ENCODE assay signal across 32 mouse cellular contexts in the genomic region with DNA sequence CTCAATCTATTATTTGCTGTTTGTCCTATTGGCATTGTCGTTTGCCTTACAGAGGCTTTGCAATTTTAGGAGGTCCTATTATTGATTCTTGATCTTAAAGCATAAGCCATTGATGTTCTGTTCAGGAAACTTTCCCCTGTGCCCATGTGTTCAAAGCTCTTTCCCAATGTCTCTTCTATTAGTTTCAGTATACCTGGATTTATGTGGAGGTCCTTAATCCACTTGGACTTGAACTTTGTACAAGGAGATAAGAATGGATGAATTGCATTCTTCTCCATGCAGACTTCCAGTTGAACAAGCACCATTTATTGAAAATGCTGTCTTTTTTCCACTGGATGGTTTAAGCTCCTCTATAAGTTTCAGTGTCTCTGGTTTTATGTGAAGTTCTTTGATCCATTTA.
"Had no signal": no experiment of that assay in that cellular context is flagged by ENCODE, and none has a peak within 500 bp of the region (broad histone marks: within the 10 kb centered on the region; RNA-seq: fewer than 3 reads in every experiment).

No protein-coding gene starts in this region.

- H3K27me3 ChIP-seq: heart, embryonic 12.5 days; heart, embryonic 13.5 days; heart, embryonic 15.5 days; hindbrain, embryonic 12.5 days; hindbrain, embryonic 13.5 days; hindbrain, embryonic 15.5 days; kidney, embryonic 15.5 days had no signal

- H3K9ac ChIP-seq: heart, embryonic 12.5 days; heart, embryonic 13.5 days; heart, embryonic 15.5 days; hindbrain, embryonic 12.5 days; hindbrain, embryonic 13.5 days; hindbrain, embryonic 14.5 days; hindbrain, embryonic 15.5 days; kidney, embryonic 15.5 days had no signal

- DNase-seq: heart, postnatal 10 days; heart, postnatal 14 days; heart, postnatal 36 days; heart, postnatal 4 days; kidney, adult 11 months; kidney, adult 18-20 months; kidney, adult 2 months; kidney, adult 8-10 months; kidney, adult 9 months; kidney, postnatal 10 days; kidney, postnatal 25 days; kidney, postnatal 36 days; kidney, postnatal 4 days; layer of hippocampus, adult 9-11 months; layer of hippocampus, postnatal 36 days had no signal

- H3K36me3 ChIP-seq: heart, embryonic 10.5 days; heart, embryonic 12.5 days; heart, embryonic 13.5 days; heart, embryonic 15.5 days; hindbrain, embryonic 10.5 days; hindbrain, embryonic 12.5 days; hindbrain, embryonic 13.5 days; hindbrain, embryonic 15.5 days; kidney, embryonic 15.5 days had no signal

- H3K4me3 ChIP-seq: heart, embryonic 10.5 days; heart, embryonic 12.5 days; heart, embryonic 13.5 days; heart, embryonic 15.5 days; hindbrain, embryonic 10.5 days; hindbrain, embryonic 12.5 days; hindbrain, embryonic 13.5 days; hindbrain, embryonic 15.5 days; kidney, embryonic 15.5 days; layer of hippocampus, adult 2 months; left cerebral cortex, adult 2 months had no signal

- H3K27ac ChIP-seq: heart, embryonic 10.5 days; heart, embryonic 13.5 days; heart, embryonic 15.5 days; hindbrain, embryonic 10.5 days; hindbrain, embryonic 12.5 days; hindbrain, embryonic 13.5 days; hindbrain, embryonic 14.5 days; hindbrain, embryonic 15.5 days; hindbrain, postnatal 0 days; kidney, embryonic 15.5 days; kidney, postnatal 0 days; layer of hippocampus, adult 2 months; left cerebral cortex, adult 2 months had no signal

- H3K4me1 ChIP-seq: heart, embryonic 10.5 days; heart, embryonic 12.5 days; heart, embryonic 13.5 days; hindbrain, embryonic 10.5 days; hindbrain, embryonic 12.5 days; hindbrain, embryonic 15.5 days; kidney, embryonic 15.5 days had no signal

- H3K4me2 ChIP-seq: heart, embryonic 11.5 days; heart, embryonic 12.5 days; heart, embryonic 13.5 days; heart, embryonic 15.5 days; hindbrain, embryonic 12.5 days; hindbrain, embryonic 13.5 days; hindbrain, embryonic 14.5 days; hindbrain, embryonic 15.5 days; kidney, embryonic 15.5 days had no signal

- H3K9me3 ChIP-seq: heart, embryonic 10.5 days; heart, embryonic 12.5 days; heart, embryonic 13.5 days; heart, embryonic 15.5 days; hindbrain, embryonic 10.5 days; hindbrain, embryonic 12.5 days; hindbrain, embryonic 13.5 days; hindbrain, embryonic 15.5 days; kidney, embryonic 15.5 days had no signal

- ATAC-seq: hindbrain, embryonic 16.5 days; hindbrain, postnatal 0 days; inflammation-experienced regulatory T-cells, adult 6 months had no signal
